Mouse (Mus musculus): ENCODE measurements around the gene Lmo3.

- TF ChIP-seq POLR2A (IDR thresholded peaks at IDR 0.05; ENCODE audit: insufficient read depth, low read depth, low read length) (no peak), CTCF (IDR thresholded peaks at IDR 0.05; ENCODE audit: insufficient read depth, low read depth, low read length) (no peak)
Measured at GRCm38 (mm10) chr6:138333991-138334390, 247.8 kb downstream of the Lmo3 start.

All from olfactory bulb, adult 2 months (tissue).